Mouse (Mus musculus) liver, adult 2 months (tissue): ENCODE data around the gene Serpina3f. TPM values are rescaled to one million over a fixed set of nuclear protein-coding genes. Genes with fewer than 3 reads are reported as not detected.

Experiments used
- DNase-seq: peaks from one replicate; pipeline ENCODE4 v3.0.0-alpha.2; 2011; ENCODE audit warnings: low read depth, low spot score; ENCODE audit errors: extremely low read depth
- H3K27ac ChIP-seq: fragments of 200-500 bp; replicated peaks from 2 replicates; pipeline ENCODE4 v1.5.1; 2012; ENCODE audit warnings: low read depth, mild to moderate bottlenecking, control low read depth, inconsistent platforms, low read length; ENCODE audit not compliant: insufficient read depth
- H3K27me3 ChIP-seq: fragments of 200-500 bp; 2 replicates; pipeline ENCODE4 v1.6.1; 2012; ENCODE audit warnings: mild to moderate bottlenecking, moderate library complexity, low read length, inconsistent platforms; ENCODE audit not compliant: control insufficient read depth, insufficient read depth
- H3K36me3 ChIP-seq: fragments of 200-500 bp; 2 replicates; pipeline ENCODE4 v1.6.1; 2012; ENCODE audit warnings: low read length, inconsistent platforms; ENCODE audit not compliant: control insufficient read depth, insufficient read depth
- H3K4me1 ChIP-seq: fragments of 200-500 bp; 2 replicates; pipeline ENCODE4 v1.6.1; 2011; ENCODE audit warnings: low read length; ENCODE audit not compliant: control insufficient read depth, insufficient read depth
- H3K4me3 ChIP-seq: fragments of 200-500 bp; 2 replicates; pipeline ENCODE4 v1.5.1; 2011; ENCODE audit warnings: low read depth, mild to moderate bottlenecking, control low read depth, low read length, moderate library complexity; ENCODE audit not compliant: insufficient read depth
- H3K79me2 ChIP-seq: fragments of 200-500 bp; 2 replicates; pipeline ENCODE4 v1.6.1; 2012; ENCODE audit warnings: inconsistent platforms, mild to moderate bottlenecking, low read length, moderate library complexity; ENCODE audit not compliant: control insufficient read depth, insufficient read depth
- H3K9ac ChIP-seq: fragments of 200-500 bp; 2 replicates; pipeline ENCODE4 v1.6.1; 2012; ENCODE audit warnings: low read depth, mild to moderate bottlenecking, control low read depth, inconsistent platforms, low read length
- CTCF ChIP-seq: fragments of 200-500 bp; IDR thresholded peaks from 2 replicates; pipeline ENCODE4 v1.5.1; 2011; ENCODE audit warnings: low read depth, low read length, control low read depth
- POLR2A ChIP-seq: fragments of 200-500 bp; IDR thresholded peaks from 2 replicates; pipeline ENCODE4 v1.6.1; 2011; ENCODE audit warnings: low read length, control low read depth; ENCODE audit not compliant: insufficient read depth; ENCODE audit errors: extremely low read depth
- WGBS: fragments of 180-500 bp; shearing (Covaris S2); methylation state at CpG from one replicate; pipeline ENCODE4 v1.1.7; 2018; 5-methylcytosine and 5-hydroxymethylcytosine counted together
- polyA plus RNA-seq: library from polyadenylated mRNA; depleted of rRNA; stranded (reverse); fragments of >200 nt; gene quantifications from 2 replicates; pipeline ENCODE4 v1.2.3, GENCODE M21; 2012; rRNA removed
- total RNA-seq: library from RNA; depleted of rRNA; stranded (reverse); fragments of >200 nt; gene quantifications from 2 replicates; pipeline ENCODE4 v1.2.3, GENCODE M21; 2014; rRNA removed

The Serpina3f gene
- total and polyA plus RNA-seq, 2 experiments: 2.2 to 2.9 TPM

GRCm38 (mm10) chr12:104262863-104263262 is 48.5 kb downstream of the Serpina3f start, which contains the start of gene Serpina3i:
Gene Serpina3i, plus strand, starts transcription at chr12:104263122.
- Histone ChIP-seq H3K4me3 (no peak within 1 kb of the TSS), H3K27me3 (no peaks in the 10 kb centered on the region), H3K4me1 (no peaks in the 10 kb centered on the region), H3K79me2 (no peaks in the 10 kb centered on the region), H3K9ac (no peak within 1 kb of the TSS), H3K36me3 (no peaks in the 10 kb centered on the region), H3K27ac (no peak within 1 kb of the TSS; the same call in 1 of the 2 replicates)
- TF ChIP-seq CTCF: no peak
- TF ChIP-seq POLR2A: no peak
- DNase-seq: no peak

GRCm38 (mm10) chr12:104266374-104266773 is 52.0 kb downstream of the Serpina3f start:
- Histone ChIP-seq H3K27me3 (no peaks in the 10 kb centered on the region), H3K4me1 (no peaks in the 10 kb centered on the region), H3K4me3 (no peak overlapping the region), H3K9ac (no peak overlapping the region), H3K27ac (no peak overlapping the region), H3K79me2 (no peaks in the 10 kb centered on the region), H3K36me3 (no peaks in the 10 kb centered on the region)
- WGBS: 85% methylated on average over 3 of the region's 3 CpGs
- DNase-seq: no peak
- no peak for TF ChIP-seq CTCF
- no peak for TF ChIP-seq POLR2A

Other genes starting within 250 kb of the Serpina3f start
- 47.7 and 49.9 TPM in 2 replicates for gene Serpina11, start 224.6 kb upstream of the Serpina3f start, total RNA-seq
- gene Serpina11, start 224.6 kb upstream of the Serpina3f start, polyA plus RNA-seq: 107 and 114 TPM in 2 replicates
- 0.18 and 0.34 TPM in 2 replicates for gene Serpina9, start 200.8 kb upstream of the Serpina3f start, total RNA-seq
- gene Serpina9, start 200.8 kb upstream of the Serpina3f start, polyA plus RNA-seq: 0.11 and 1.3 TPM in 2 replicates
- gene Serpina12, start 170.1 kb upstream of the Serpina3f start, total RNA-seq: 0.20 and 3.6 TPM in 2 replicates
- 0.56 and 1.8 TPM in 2 replicates for gene Serpina12, start 170.1 kb upstream of the Serpina3f start, polyA plus RNA-seq
- gene Serpina5, start 113.4 kb upstream of the Serpina3f start, total RNA-seq: not detected in 2 replicates
- 0.04 TPM in 1 of 2 replicates, not detected in the other for gene Serpina5, start 113.4 kb upstream of the Serpina3f start, polyA plus RNA-seq
- gene Serpina3a, start 101.8 kb upstream of the Serpina3f start, total RNA-seq: not detected in 2 replicates
- not detected in 2 replicates for gene Serpina3a, start 101.8 kb upstream of the Serpina3f start, polyA plus RNA-seq
- 0.09 TPM in 1 of 2 replicates, not detected in the other for gene Serpina3b, start 86.5 kb upstream of the Serpina3f start, total RNA-seq
- gene Serpina3b, start 86.5 kb upstream of the Serpina3f start, polyA plus RNA-seq: not detected in 2 replicates
- 0.20 TPM in 1 of 2 replicates, not detected in the other for gene Serpina3c, start 60.7 kb upstream of the Serpina3f start, total RNA-seq
- not detected in 2 replicates for gene Serpina3c, start 60.7 kb upstream of the Serpina3f start, polyA plus RNA-seq
- 19.1 and 20.7 TPM in 2 replicates for gene Serpina3g, start 21.7 kb downstream of the Serpina3f start, total RNA-seq
- gene Serpina3g, start 21.7 kb downstream of the Serpina3f start, polyA plus RNA-seq: 3.8 and 9.7 TPM in 2 replicates
- 0.20 and 0.46 TPM in 2 replicates for gene Serpina3i, start 48.6 kb downstream of the Serpina3f start, total RNA-seq
- 0.04 TPM in 1 of 2 replicates, not detected in the other for gene Serpina3i, start 48.6 kb downstream of the Serpina3f start, polyA plus RNA-seq
- gene Serpina3j, start 100.0 kb downstream of the Serpina3f start, total RNA-seq: not detected in 2 replicates
- not detected in 2 replicates for gene Serpina3j, start 100.0 kb downstream of the Serpina3f start, polyA plus RNA-seq
- 10,536 and 14,457 TPM in 2 replicates for gene Serpina3k, start 123.9 kb downstream of the Serpina3f start, total RNA-seq
- gene Serpina3k, start 123.9 kb downstream of the Serpina3f start, polyA plus RNA-seq: 2,986 and 3,416 TPM in 2 replicates
- 623 and 783 TPM in 2 replicates for gene Serpina3m, start 123.9 kb downstream of the Serpina3f start, total RNA-seq
- gene Serpina3m, start 123.9 kb downstream of the Serpina3f start, polyA plus RNA-seq: 260 and 302 TPM in 2 replicates
- gene Serpina3n, start 192.2 kb downstream of the Serpina3f start, total RNA-seq: 169 and 210 TPM in 2 replicates
- gene Serpina3n, start 192.2 kb downstream of the Serpina3f start, polyA plus RNA-seq: 377 and 464 TPM in 2 replicates